Mouse (Mus musculus): ENCODE measurements around the gene Polr3g.
"Not testable (repeated sequence)": the region's sequence is repeated elsewhere in the genome, so short reads cannot be mapped to it uniquely, and the experiment has no call there.

Polr3g gene

DNA sequence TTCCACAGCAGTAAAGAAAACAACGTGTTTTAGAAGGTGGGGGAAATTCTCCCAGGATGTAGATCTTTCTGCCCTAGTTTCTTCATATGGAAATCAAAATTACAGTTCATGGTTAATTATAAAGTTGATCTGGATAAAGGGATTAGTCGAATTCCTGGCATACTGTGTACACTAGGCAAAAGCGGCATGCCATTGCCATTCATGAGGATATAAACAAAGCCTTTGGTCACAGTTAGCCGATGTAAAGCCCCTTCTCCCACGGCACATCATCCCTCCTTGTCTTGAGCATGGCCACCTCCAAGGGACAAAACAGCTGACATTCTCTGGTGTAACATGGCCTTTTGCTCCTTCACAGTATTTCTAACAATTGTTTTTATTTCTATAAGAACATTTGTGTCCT is 80.2 kb downstream of the Polr3g start:
- DNase-seq (ENCODE audit: low read depth, low spot score) = no peak

DNA sequence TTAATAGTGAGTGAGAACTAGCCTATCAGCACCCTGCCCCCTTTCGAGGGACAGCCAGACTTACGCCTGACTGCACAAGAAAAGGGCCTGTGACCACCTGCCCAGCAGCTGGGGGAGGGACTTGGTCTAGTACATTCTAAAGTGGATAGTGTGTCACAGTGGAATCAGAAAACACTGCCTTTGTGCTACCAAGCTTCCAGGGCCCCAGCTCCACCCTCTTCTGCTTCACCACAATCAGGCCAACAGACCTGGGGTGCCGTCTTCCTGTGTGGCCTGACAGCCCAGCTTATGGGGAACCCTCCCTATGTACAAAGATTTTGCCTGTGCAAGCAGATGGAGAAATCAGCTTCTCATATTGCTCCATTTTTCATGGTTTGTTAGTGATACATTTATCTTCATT is 81.4 kb downstream of the Polr3g start:
- DNase-seq (ENCODE audit: low read depth, low spot score) = no peak

DNA sequence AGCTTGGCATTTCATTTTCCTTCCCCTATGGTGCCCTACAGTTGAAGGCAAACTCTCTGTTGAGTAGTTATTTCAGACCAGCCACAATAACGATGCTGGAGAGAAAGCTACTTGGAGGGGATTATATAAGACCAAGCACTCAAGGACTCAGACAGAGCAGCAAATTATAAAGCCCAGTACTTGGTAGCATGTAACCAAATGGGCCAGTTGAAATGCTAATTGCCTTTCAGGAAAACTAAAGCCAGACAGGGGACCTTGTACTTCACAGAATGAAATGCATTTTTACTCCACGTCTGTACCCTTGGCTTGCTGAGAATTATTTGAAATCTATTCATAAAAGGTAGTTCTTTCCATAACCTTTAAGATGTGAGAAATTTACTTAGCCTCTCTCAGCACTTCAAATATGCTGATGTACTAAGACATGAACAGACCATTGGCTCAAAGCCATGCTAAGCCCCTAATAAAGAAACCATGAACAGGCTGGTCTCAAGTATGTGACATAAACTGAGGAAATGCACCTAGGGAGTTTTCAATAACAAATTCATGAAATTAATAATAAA is 82.1 kb downstream of the Polr3g start:
- DNase-seq (ENCODE audit: low read depth, low spot score) = no peak

DNA sequence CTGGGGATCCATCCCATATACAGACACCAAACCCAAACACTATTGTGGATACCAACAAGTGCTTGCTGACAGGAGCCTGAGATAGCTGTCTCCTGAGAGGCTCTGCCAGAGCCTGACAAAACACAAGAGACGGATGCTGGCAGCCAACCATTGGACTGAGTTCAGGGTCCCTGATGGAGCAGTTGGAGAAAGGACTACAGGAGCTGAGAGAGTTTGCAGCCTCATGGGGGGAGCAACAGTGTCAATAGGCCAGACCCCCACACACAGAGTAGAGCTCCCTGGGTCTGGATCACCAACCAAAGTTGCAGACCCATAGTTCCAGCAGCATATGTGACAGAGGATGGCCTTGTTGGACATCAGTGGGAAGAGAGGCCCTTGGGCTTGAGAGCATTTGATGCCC is 83.0 kb downstream of the Polr3g start:
- DNase-seq (ENCODE audit: low read depth, low spot score) = not testable (repeated sequence)
